Mouse (Mus musculus) right cerebral cortex, postnatal 25 days (tissue): ENCODE measurements around the gene Rbm8a.
"Not testable (repeated sequence)": the region's sequence is repeated elsewhere in the genome, so short reads cannot be mapped to it uniquely, and the experiment has no call there.

Experiments used
- DNase-seq: peaks from one replicate; pipeline ENCODE4 v3.0.0; 2022

Gene Rbm8a

GRCm38 (mm10) chr3:96606007-96606406 is 23.7 kb upstream of the Rbm8a start:
- not testable (repeated sequence) for DNase-seq

- no peak for DNase-seq
These were observed 23.1 kb upstream of the Rbm8a start for GRCm38 (mm10) chr3:96606618-96607017.

GRCm38 (mm10) chr3:96617941-96618340 is 11.8 kb upstream of the Rbm8a start:
- no peak for DNase-seq

GRCm38 (mm10) chr3:96623201-96623600 is 6.5 kb upstream of the Rbm8a start:
- no peak for DNase-seq

GRCm38 (mm10) chr3:96632058-96632457 is 2.3 kb downstream of the Rbm8a start:
- DNase-seq: no peak

- DNase-seq: no peak
These were observed 4.3 kb downstream of the Rbm8a start for GRCm38 (mm10) chr3:96634015-96634414.

GRCm38 (mm10) chr3:96634928-96635879 is 5.5 kb downstream of the Rbm8a start, which contains the start of the genes Pex11b and Gm42957:
Gene Pex11b, plus strand, starts transcription at chr3:96635376.
Gene Gm42957, plus strand, starts transcription at chr3:96635474.
- peak; percentile 92 for DNase-seq

- DNase-seq: no peak
These were observed 6.2 kb downstream of the Rbm8a start for GRCm38 (mm10) chr3:96635906-96636305.

- DNase-seq: no peak
These were observed 6.7 kb downstream of the Rbm8a start for GRCm38 (mm10) chr3:96636448-96636847.

GRCm38 (mm10) chr3:96639219-96639618 is 9.5 kb downstream of the Rbm8a start:
- DNase-seq: no peak

GRCm38 (mm10) chr3:96645018-96645649 is 15.4 kb downstream of the Rbm8a start, which contains the start of gene Itga10:
Gene Itga10, plus strand, starts transcription at chr3:96645584.
- no peak for DNase-seq

- no peak for DNase-seq
These were observed 17.6 kb downstream of the Rbm8a start for GRCm38 (mm10) chr3:96647365-96647764.

GRCm38 (mm10) chr3:96660901-96661300 is 31.2 kb downstream of the Rbm8a start:
- no peak for DNase-seq

- no peak for DNase-seq
These were observed 33.1 kb downstream of the Rbm8a start for GRCm38 (mm10) chr3:96662731-96663316.

GRCm38 (mm10) chr3:96663432-96664239 is 33.9 kb downstream of the Rbm8a start:
- DNase-seq: peak; percentile 88

GRCm38 (mm10) chr3:96665732-96666363 is 36.1 kb downstream of the Rbm8a start:
- DNase-seq: not testable (repeated sequence)

GRCm38 (mm10) chr3:96666916-96667315 is 37.2 kb downstream of the Rbm8a start:
- no peak for DNase-seq

- DNase-seq: no peak
These were observed 37.6 kb downstream of the Rbm8a start for GRCm38 (mm10) chr3:96667316-96667715.

- no peak for DNase-seq
These were observed 38.8 kb downstream of the Rbm8a start for GRCm38 (mm10) chr3:96668424-96669067.

GRCm38 (mm10) chr3:96669727-96670468 is 40.2 kb downstream of the Rbm8a start, which contains the start of gene Ankrd35:
Gene Ankrd35, plus strand, starts transcription at chr3:96670131.
- DNase-seq: peak; percentile 70

- DNase-seq: no peak
These were observed 41.8 kb downstream of the Rbm8a start for GRCm38 (mm10) chr3:96671519-96671918.
